Mouse (Mus musculus) naive thymus-derived CD4-positive, alpha-beta T cell, adult 2 months (primary cell): ENCODE measurements around the gene Olfr1247.
"Not testable (repeated sequence)": the region's sequence is repeated elsewhere in the genome, so short reads cannot be mapped to it uniquely, and the experiment has no call there.

ENCODE experiments used
- DNase-seq: peaks from one replicate; pipeline ENCODE4 v3.0.0-alpha.2; 2011; ENCODE audit warnings: low read depth

Olfr1247 gene

GRCm38 (mm10) chr2:89614030-89614429 is at the start of gene Olfr1247:
TSS of gene Olfr1247 (minus strand) at chr2:89614130.
- DNase-seq, result no peak

- no peak for DNase-seq
These were observed 47.4 kb upstream of the Olfr1247 start, which contains the start of gene Olfr1250 for GRCm38 (mm10) chr2:89661367-89661766. TSS of gene Olfr1250 (minus strand) at chr2:89661467.

GRCm38 (mm10) chr2:89634883-89635282 is 21.0 kb upstream of the Olfr1247 start, which contains the start of gene Olfr1249:
TSS of gene Olfr1249 (minus strand) at chr2:89634983.
- no peak for DNase-seq

- DNase-seq, result not testable (repeated sequence)
These were observed 4.2 kb upstream of the Olfr1247 start, which contains the start of gene Olfr1248 for GRCm38 (mm10) chr2:89618145-89618544. TSS of gene Olfr1248 (minus strand) at chr2:89618245.

- DNase-seq, result no peak
These were observed 20.9 kb downstream of the Olfr1247 start, which contains the start of gene Olfr1246 for GRCm38 (mm10) chr2:89593057-89593456. TSS of gene Olfr1246 (minus strand) at chr2:89593157.

- no peak for DNase-seq
These were observed 35.6 kb downstream of the Olfr1247 start, which contains the start of gene Olfr1245 for GRCm38 (mm10) chr2:89578347-89578746. TSS of gene Olfr1245 (minus strand) at chr2:89578447.

GRCm38 (mm10) chr2:89562706-89563105 is 51.2 kb downstream of the Olfr1247 start:
- not testable (repeated sequence) for DNase-seq
